Mouse (Mus musculus): ENCODE data around the gene Dnajc17. TPM values are rescaled to one million over a fixed set of nuclear protein-coding genes. Genes with fewer than 3 reads are reported as not detected.
A peak's percentile ranks its signal among the peaks of the same experiment; 100 is the strongest.

Gene Dnajc17
- polyA plus RNA-seq, 1 experiment, result 7.8 TPM

DNA sequence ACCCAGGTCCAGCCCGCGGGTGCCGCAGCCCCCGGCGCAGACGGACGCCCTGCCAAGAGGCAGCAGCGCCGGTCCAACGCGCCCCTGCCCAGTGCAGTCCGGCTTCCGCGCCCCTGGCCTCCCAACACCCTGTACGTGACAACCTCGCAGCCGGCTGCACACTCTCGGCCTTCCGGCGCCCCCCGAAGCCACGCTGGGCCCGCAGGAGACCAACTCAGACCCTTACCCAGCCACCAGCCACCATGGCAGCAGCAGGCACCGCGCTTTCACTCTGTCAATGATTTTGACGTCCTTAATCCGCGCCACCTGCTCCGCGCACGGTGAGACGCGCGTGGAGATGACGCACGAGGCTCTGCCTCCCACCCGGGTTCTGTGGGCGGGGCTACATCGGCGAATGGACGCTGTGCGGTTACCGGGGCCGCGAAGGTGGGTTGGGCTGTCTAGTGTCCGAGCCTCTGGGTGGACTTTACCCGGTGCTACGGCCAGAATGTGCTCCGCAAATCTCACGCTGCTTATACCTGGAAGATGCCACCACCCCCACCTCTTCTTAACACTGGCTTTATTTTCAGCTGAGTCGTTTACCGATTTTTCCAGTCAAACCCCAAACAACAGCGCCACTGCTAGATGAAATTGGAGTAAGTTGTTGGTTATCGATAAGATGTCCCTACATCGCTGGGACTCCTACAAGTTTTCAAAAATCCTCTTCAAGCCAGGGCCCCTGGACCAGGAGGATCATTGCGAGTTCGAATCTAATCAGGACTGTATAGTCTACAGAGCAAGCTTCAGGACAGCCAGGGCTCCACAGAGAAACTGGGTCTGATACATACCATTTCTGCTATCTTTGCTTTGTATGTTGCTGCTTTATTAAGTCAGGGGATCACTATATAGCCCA is 51.7 kb downstream of the Dnajc17 start, which contains the start of gene Rmdn3:
TSS of gene Rmdn3 (minus strand) at position 354 of the 892 bp plus-strand sequence.
- H3K27ac ChIP-seq (replicated peaks; ENCODE audit: low read depth, low read length), result peak within 1 kb of the TSS; percentile 90
- peaks cover 9% of the 10 kb centered on the region for H3K4me1 ChIP-seq (ENCODE audit: control insufficient read depth, insufficient read depth, insufficient read length, low read length)
- H3K4me3 ChIP-seq (ENCODE audit: insufficient read depth, low read depth, low read length), result peak within 1 kb of the TSS; percentile 83

DNA sequence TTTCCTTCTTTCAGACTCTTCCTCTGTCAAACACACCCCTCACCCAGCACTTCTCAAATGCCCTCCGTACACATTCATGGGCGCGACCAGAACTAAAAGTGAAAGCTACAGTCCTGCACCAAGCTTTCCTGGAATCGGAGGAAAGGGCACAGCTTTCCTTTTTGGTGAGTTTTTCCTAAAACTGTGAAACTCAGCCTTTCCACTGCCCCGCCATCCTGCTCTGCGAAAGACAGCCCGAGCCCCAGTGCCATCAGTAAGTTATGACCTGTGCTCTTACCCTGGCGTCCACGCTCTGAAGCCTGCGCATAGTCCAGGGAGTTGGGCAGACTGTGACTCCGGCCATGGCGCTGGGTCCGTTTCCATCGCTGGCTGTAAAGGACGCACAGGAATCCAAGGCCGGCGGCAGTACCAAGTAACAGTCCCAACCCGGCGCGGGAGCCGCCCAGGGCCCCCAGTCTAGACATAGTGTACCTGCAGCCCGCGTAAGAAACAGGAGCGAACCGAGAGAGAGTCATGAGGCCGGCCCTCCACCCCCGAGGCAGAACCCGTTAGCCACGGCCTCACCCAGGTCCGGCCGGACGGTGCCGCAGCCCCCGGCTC is 52.4 kb downstream of the Dnajc17 start:
- Histone ChIP-seq H3K4me3 (ENCODE audit: insufficient read depth, low read depth, low read length) (peak overlapping the region; percentile 83), H3K27ac (replicated peaks; ENCODE audit: low read depth, low read length) (peak overlapping the region; percentile 90), H3K4me1 (ENCODE audit: control insufficient read depth, insufficient read depth, insufficient read length, low read length) (peaks cover 12% of the 10 kb centered on the region)

DNA sequence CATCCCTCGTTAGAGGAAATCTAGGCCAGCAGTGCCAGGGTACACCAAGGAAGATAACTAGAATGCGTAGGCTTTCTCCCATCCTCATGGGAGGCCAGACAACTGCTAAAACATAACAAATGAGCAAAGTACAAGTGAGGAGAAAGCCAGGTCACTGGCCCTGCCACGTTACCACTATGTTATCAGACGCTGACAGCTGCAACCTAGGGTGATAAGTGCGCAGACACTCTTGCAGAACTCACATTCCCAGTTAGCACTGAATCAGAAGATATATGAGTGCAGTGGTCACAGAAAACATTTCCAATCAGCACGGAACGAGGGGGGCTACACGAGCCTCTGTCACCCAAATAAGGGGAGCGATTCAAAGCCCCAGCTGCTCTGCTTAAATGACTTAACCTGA is 53.2 kb downstream of the Dnajc17 start:
- peak overlapping the region; percentile 46 for H3K27ac ChIP-seq (replicated peaks; ENCODE audit: low read depth, low read length)
- H3K4me1 ChIP-seq (ENCODE audit: control insufficient read depth, insufficient read depth, insufficient read length, low read length), result peaks cover 12% of the 10 kb centered on the region
- H3K4me3 ChIP-seq (ENCODE audit: insufficient read depth, low read depth, low read length), result peak overlapping the region; percentile 83

DNA sequence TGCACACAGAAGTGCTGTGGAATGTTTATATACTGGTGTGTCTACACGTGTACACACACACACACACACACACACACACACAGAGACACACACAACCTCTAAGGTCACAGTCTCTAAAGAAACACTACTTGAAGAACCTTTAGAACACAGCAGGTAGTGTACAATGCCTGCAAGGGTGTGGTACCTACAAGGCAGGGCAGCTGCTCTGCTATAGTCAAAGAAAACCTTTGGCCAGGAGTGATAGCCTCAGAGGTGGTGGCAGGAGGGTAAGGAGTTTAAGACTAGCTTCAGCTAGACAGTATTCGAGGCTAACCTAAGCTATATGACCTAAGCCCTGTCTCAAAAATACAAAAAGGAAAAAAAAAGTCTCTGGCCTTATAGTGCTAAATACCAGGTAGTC is 53.9 kb downstream of the Dnajc17 start:
- Histone ChIP-seq H3K27ac (replicated peaks; ENCODE audit: low read depth, low read length) (peak overlapping the region; percentile 61), H3K4me3 (ENCODE audit: insufficient read depth, low read depth, low read length) (no peak overlapping the region), H3K4me1 (ENCODE audit: control insufficient read depth, insufficient read depth, insufficient read length, low read length) (peaks cover 12% of the 10 kb centered on the region)

DNA sequence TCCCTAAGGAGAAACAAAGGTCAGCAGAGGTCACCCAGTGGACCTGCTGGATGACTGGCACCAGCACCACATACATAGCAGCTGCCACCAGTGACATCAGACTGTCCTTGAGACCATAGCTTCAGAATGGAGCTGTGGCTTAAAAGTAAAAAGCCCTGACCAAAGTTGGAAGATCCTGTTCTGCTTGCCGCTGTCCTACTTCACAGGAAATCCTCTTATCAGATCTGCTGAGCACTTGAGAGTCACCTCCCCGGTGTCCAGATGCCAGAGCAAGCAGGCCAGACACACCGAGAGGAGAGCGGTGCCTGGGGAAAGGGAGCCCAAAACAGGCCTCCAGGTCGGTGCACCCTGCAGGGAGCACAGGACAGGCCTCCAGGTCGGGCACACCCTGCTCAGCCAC is 56.3 kb downstream of the Dnajc17 start:
- H3K27ac ChIP-seq (replicated peaks; ENCODE audit: low read depth, low read length), result peak overlapping the region; percentile 95
- H3K4me3 ChIP-seq (ENCODE audit: insufficient read depth, low read depth, low read length), result no peak overlapping the region
- peaks cover 12% of the 10 kb centered on the region for H3K4me1 ChIP-seq (ENCODE audit: control insufficient read depth, insufficient read depth, insufficient read length, low read length)

DNA sequence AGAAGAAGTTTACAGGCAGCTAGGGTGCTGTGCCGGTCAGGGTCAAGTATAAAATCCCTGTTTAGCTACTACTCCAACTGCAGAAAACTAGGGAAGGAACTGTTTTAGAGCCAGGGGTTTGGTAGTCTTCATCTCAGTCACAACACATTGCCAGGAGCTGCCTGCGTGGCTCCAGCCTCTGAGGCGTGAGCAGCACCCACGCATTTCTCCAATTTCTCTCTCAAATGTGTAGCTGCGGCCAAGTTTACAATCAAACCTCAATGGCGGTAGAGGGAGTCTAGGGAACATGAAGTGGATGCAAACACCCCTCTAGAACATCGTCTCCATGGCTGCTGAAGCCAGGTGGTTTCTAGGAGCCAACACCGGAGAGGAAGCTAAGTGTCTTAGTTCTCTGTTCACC is 60.8 kb downstream of the Dnajc17 start:
- Histone ChIP-seq H3K27ac (replicated peaks; ENCODE audit: low read depth, low read length) (no peak overlapping the region), H3K4me3 (ENCODE audit: insufficient read depth, low read depth, low read length) (no peak overlapping the region), H3K4me1 (ENCODE audit: control insufficient read depth, insufficient read depth, insufficient read length, low read length) (peaks cover 7% of the 10 kb centered on the region; the same call in 1 of the 2 replicates)

DNA sequence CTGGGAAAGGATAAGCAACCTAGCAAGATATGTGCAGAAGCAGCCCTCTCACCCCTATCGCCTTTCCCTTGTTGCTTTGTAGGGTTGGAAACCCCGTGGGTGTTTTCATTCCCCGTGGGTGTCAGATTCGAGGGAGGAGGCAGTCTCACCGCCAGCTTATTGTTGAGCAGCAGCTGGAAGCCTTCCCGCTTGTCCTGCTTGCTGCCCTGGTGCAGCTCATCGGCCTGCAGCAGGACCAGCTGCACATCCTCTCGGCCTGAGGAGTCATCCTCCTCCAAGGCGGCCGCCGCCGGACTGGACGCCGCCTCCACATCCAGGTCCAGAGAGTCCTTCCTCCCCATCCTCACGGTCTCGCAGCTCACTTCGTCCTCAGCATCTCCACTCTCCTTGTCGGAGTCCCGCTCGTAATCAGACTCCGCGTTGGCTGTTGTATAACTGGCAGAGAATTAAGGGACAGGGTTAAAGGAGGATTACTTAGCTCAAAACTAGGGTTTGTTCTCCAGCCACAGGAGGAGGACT is 61.4 kb downstream of the Dnajc17 start:
- Histone ChIP-seq H3K27ac (replicated peaks; ENCODE audit: low read depth, low read length) (no peak overlapping the region), H3K4me3 (ENCODE audit: insufficient read depth, low read depth, low read length) (no peak overlapping the region), H3K4me1 (ENCODE audit: control insufficient read depth, insufficient read depth, insufficient read length, low read length) (peaks cover 3% of the 10 kb centered on the region; the same call in 1 of the 2 replicates)

DNA sequence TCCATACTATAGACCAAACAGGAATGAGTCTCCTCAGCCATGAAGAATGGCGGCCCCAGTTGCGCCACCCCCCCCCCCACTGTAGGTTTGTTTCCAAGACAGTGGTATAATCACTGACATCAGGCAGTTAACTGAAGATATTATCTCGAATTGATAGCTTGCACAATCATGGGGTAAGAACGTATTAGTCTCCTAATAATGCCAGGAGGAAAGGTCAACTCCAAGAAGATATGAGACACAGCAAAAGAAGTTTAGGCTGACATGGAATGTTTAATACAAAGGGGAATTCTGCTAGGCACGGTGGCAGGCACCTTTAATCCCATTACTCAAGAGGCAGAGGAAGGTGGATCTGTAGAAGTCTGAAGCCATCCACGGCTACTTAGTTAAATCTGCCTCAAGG is 62.2 kb downstream of the Dnajc17 start:
- 0 out of 2 replicates have a peak overlapping the region, but pooled peaks have one; percentile 3 for H3K27ac ChIP-seq (replicated peaks; ENCODE audit: low read depth, low read length)
- H3K4me1 ChIP-seq (ENCODE audit: control insufficient read depth, insufficient read depth, insufficient read length, low read length), result no peaks in the 10 kb centered on the region
- H3K4me3 ChIP-seq (ENCODE audit: insufficient read depth, low read depth, low read length), result no peak overlapping the region

DNA sequence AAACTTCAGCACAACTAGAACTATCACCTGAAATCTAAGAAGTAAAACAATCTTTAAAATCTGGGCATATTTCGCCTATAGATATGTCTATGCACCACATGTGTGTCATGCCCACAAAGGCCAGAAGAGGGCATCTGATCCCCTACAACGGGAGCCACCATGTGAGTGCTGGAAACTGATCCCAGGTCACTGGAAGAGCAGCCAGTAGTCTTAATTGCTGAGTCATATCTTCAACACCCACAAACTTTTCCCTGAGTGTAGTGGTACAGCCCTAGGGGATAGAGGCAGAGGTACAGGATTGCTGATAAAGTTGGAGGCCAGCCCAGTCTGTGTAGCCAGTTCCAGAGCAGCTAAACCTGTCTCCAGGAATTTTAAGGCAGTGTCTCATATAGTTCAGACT is 63.4 kb downstream of the Dnajc17 start:
- Histone ChIP-seq H3K4me1 (ENCODE audit: control insufficient read depth, insufficient read depth, insufficient read length, low read length) (no peaks in the 10 kb centered on the region), H3K4me3 (ENCODE audit: insufficient read depth, low read depth, low read length) (no peak overlapping the region), H3K27ac (replicated peaks; ENCODE audit: low read depth, low read length) (no peak overlapping the region)

DNA sequence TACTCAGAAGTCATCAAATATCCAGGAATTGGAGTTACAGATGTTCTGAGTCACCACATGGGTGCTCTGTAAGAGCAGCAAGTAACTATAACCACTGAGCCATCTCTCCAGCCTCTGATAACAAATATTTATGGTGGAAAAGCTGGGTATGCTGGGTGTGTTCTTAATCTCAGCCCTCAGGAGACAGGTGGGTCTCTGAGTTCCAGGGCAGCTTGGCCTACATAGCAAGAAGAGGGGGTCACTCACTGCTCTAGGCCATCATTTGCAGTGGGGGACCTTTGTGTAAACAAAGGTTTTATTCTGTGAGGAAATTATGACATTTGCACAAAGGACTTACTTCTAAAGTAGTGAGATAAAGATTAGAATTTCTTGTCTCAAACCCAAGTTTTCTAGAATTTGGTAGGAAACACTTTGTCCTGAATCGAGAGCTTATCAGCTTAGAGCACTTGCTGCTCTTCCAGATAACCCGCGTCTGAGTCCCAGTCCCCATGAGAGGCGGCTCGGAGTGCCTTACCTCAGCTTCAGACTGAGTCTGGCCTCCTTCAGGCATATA is 72.2 kb downstream of the Dnajc17 start:
- Histone ChIP-seq H3K27ac (replicated peaks; ENCODE audit: low read depth, low read length) (no peak overlapping the region), H3K4me1 (ENCODE audit: control insufficient read depth, insufficient read depth, insufficient read length, low read length) (no peaks in the 10 kb centered on the region), H3K4me3 (ENCODE audit: insufficient read depth, low read depth, low read length) (no peak overlapping the region)

Other genes with a start within 250 kb of the Dnajc17 start
- 13.3 and 19.1 TPM in 2 replicates for gene Ccdc32, start 179.4 kb downstream of the Dnajc17 start, polyA plus RNA-seq (2012; ENCODE audit: insufficient read depth, insufficient read length, missing spikeins)
- 1.4 and 2.3 TPM in 2 replicates for gene Rpusd2, start 174.0 kb downstream of the Dnajc17 start, polyA plus RNA-seq (2012; ENCODE audit: insufficient read depth, insufficient read length, missing spikeins)
- gene Knl1, start 161.7 kb downstream of the Dnajc17 start, polyA plus RNA-seq (2012; ENCODE audit: insufficient read depth, insufficient read length, missing spikeins), result not detected in 2 replicates
- gene Rad51, start 96.0 kb downstream of the Dnajc17 start, polyA plus RNA-seq (2012; ENCODE audit: insufficient read depth, insufficient read length, missing spikeins), result 0.83 TPM in 1 of 2 replicates, not detected in the other
- 124 and 184 TPM in 2 replicates for gene Rmdn3, start 51.8 kb downstream of the Dnajc17 start, polyA plus RNA-seq (2012; ENCODE audit: insufficient read depth, insufficient read length, missing spikeins)
- gene Gchfr, start 41.0 kb downstream of the Dnajc17 start, polyA plus RNA-seq (2012; ENCODE audit: insufficient read depth, insufficient read length, missing spikeins), result 1.7 and 2.4 TPM in 2 replicates
- gene Gm14137, start 34.3 kb downstream of the Dnajc17 start, polyA plus RNA-seq (2012; ENCODE audit: insufficient read depth, insufficient read length, missing spikeins), result not detected in 2 replicates
- gene Zfyve19, start 178 bp downstream of the Dnajc17 start, polyA plus RNA-seq (2012; ENCODE audit: insufficient read depth, insufficient read length, missing spikeins), result 16.2 and 21.0 TPM in 2 replicates
- not detected in 2 replicates for gene Ppp1r14d, start 21.1 kb upstream of the Dnajc17 start, polyA plus RNA-seq (2012; ENCODE audit: insufficient read depth, insufficient read length, missing spikeins)
- not detected in 2 replicates for gene Spint1, start 28.6 kb upstream of the Dnajc17 start, polyA plus RNA-seq (2012; ENCODE audit: insufficient read depth, insufficient read length, missing spikeins)
- gene Rhov, start 62.5 kb upstream of the Dnajc17 start, polyA plus RNA-seq (2012; ENCODE audit: insufficient read depth, insufficient read length, missing spikeins), result not detected in 2 replicates
- 3.6 and 4.8 TPM in 2 replicates for gene Vps18, start 79.9 kb upstream of the Dnajc17 start, polyA plus RNA-seq (2012; ENCODE audit: insufficient read depth, insufficient read length, missing spikeins)
- 3.2 and 5.8 TPM in 2 replicates for gene Dll4, start 117.0 kb upstream of the Dnajc17 start, polyA plus RNA-seq (2012; ENCODE audit: insufficient read depth, insufficient read length, missing spikeins)
- gene Chac1, start 142.4 kb upstream of the Dnajc17 start, polyA plus RNA-seq (2012; ENCODE audit: insufficient read depth, insufficient read length, missing spikeins), result 2.1 and 2.3 TPM in 2 replicates